Mouse (Mus musculus) forebrain, postnatal 0 days (tissue): Measurements from ENCODE around the gene Tet1. TPM values are rescaled to one million over a fixed set of nuclear protein-coding genes. Genes with fewer than 3 reads are reported as not detected.
A peak's percentile ranks its signal among the peaks of the same experiment; 100 is the strongest.

ENCODE experiments used
- ATAC-seq: fragments of 200-750 bp; cut with Nextera tagmentation; 2 replicates; pipeline ENCODE4 v1.8.0; 2017; ENCODE audit warnings: mild to moderate bottlenecking, moderate library complexity
- DNase-seq: peaks from one replicate; pipeline ENCODE4 v3.0.0-alpha.2; 2015
- H3K27ac ChIP-seq: fragments of 300-500 bp; sonication (generic); 2 replicates; pipeline ENCODE4 v1.5.1; 2014; ENCODE audit warnings: low read depth, mild to moderate bottlenecking, antibody characterized with exemption, low read length, moderate library complexity, mixed read lengths
- H3K27me3 ChIP-seq: fragments of 300-500 bp; sonication (generic); 2 replicates; pipeline ENCODE4 v1.6.1; 2014; ENCODE audit warnings: mild to moderate bottlenecking, low read length, mixed read lengths; ENCODE audit not compliant: insufficient read depth
- H3K36me3 ChIP-seq: fragments of 300-500 bp; sonication (generic); 2 replicates; pipeline ENCODE4 v1.6.1; 2014; ENCODE audit warnings: mild to moderate bottlenecking, moderate library complexity; ENCODE audit not compliant: insufficient read depth
- H3K4me1 ChIP-seq: fragments of 300-500 bp; sonication (generic); 2 replicates; pipeline ENCODE4 v1.6.1; 2014; ENCODE audit warnings: antibody characterized with exemption; ENCODE audit not compliant: insufficient read depth
- H3K4me2 ChIP-seq: fragments of 300-500 bp; sonication (generic); 2 replicates; pipeline ENCODE4 v1.6.1; 2014; ENCODE audit warnings: low read depth, mild to moderate bottlenecking, moderate library complexity
- H3K4me3 ChIP-seq: fragments of 300-500 bp; sonication (generic); 2 replicates; pipeline ENCODE4 v1.5.1; 2014; ENCODE audit warnings: low read depth, low read length, mixed read lengths
- H3K9ac ChIP-seq: fragments of 300-500 bp; sonication (generic); 2 replicates; pipeline ENCODE4 v1.6.1; 2014; ENCODE audit warnings: mild to moderate bottlenecking
- H3K9me3 ChIP-seq: fragments of 300-500 bp; sonication (generic); 2 replicates; pipeline ENCODE4 v1.6.1; 2016; ENCODE audit warnings: low read length
- CTCF ChIP-seq: sonication (generic); IDR thresholded peaks from 2 replicates; pipeline ENCODE4 v1.5.1; 2016; ENCODE audit warnings: antibody characterized with exemption, control low read depth, low read depth
- WGBS: fragments of 180-500 bp; shearing (Covaris S2); extraction: QIAGEN DNeasy Blood & Tissue Kit; methylation state at CpG from one replicate; pipeline ENCODE4 v1.1.7; 2014; 5-methylcytosine and 5-hydroxymethylcytosine counted together
- polyA plus RNA-seq: library from polyadenylated mRNA; unstranded; fragments of >200 nt; fragmentation: Nextera tagmentation; extraction: Ambion mirVana; gene quantifications from 2 replicates; pipeline ENCODE4 v1.2.1, GENCODE M21; 2015
- total RNA-seq: library from RNA; depleted of rRNA; stranded (reverse); fragments of >200 nt; gene quantifications from 2 replicates; pipeline ENCODE4 v1.2.3, GENCODE M21; 2014

Gene Tet1
- total and polyA plus RNA-seq, 2 experiments from 2014 or later: 32.1 to 32.7 TPM

GRCm38 (mm10) chr10:62865167-62866034, 43.4 kb downstream of the Tet1 start:
- H3K27ac ChIP-seq: peak overlapping the region; percentile 97
- H3K4me3 ChIP-seq: peak overlapping the region; percentile 68
- H3K4me1 ChIP-seq: peaks cover 20% of the 10 kb centered on the region
- no peaks in the 10 kb centered on the region for H3K9me3 ChIP-seq
- peaks cover 2% of the 10 kb centered on the region; the same call in 1 of the 2 replicates for H3K36me3 ChIP-seq
- no peak for TF ChIP-seq CTCF
- peak; percentile 94 for DNase-seq
- ATAC-seq: peak; percentile 98
- H3K27me3 ChIP-seq: no peaks in the 10 kb centered on the region
- 1% methylated on average over 28 of the region's 28 CpGs for WGBS
- H3K4me2 ChIP-seq: peak overlapping the region; percentile 81
- H3K9ac ChIP-seq: peak overlapping the region; percentile 95

GRCm38 (mm10) chr10:62863563-62863962, 45.2 kb downstream of the Tet1 start:
- Histone ChIP-seq H3K4me1 (peaks cover 20% of the 10 kb centered on the region), H3K27ac (peak overlapping the region; percentile 97; the same call in 1 of the 2 replicates), H3K4me3 (peak overlapping the region; percentile 68), H3K9me3 (no peaks in the 10 kb centered on the region), H3K27me3 (no peaks in the 10 kb centered on the region), H3K4me2 (peak overlapping the region; percentile 81), H3K36me3 (peaks cover 4% of the 10 kb centered on the region; the same call in 1 of the 2 replicates), H3K9ac (peak overlapping the region; percentile 95; the same call in 1 of the 2 replicates)
- DNase-seq (no peak), ATAC-seq (no peak)
- TF ChIP-seq CTCF: no peak
- WGBS: 18% methylated on average over 3 of the region's 3 CpGs

GRCm38 (mm10) chr10:62862435-62862834, 46.4 kb downstream of the Tet1 start:
- no peak overlapping the region for H3K9ac ChIP-seq

GRCm38 (mm10) chr10:62858967-62859366, 49.8 kb downstream of the Tet1 start:
- Histone ChIP-seq H3K9ac (no peak overlapping the region), H3K4me2 (no peak overlapping the region), H3K27ac (no peak overlapping the region), H3K27me3 (no peaks in the 10 kb centered on the region), H3K9me3 (no peaks in the 10 kb centered on the region), H3K4me3 (no peak overlapping the region), H3K36me3 (peaks cover 4% of the 10 kb centered on the region; the same call in 1 of the 2 replicates), H3K4me1 (peaks cover 9% of the 10 kb centered on the region; the same call in 1 of the 2 replicates)
- DNase-seq (no peak), ATAC-seq (no peak)
- TF ChIP-seq CTCF: no peak
- WGBS: 94% methylated on average over 5 of the region's 5 CpGs

More at GRCm38 (mm10) chr10:62862435-62862834, 46.4 kb downstream of the Tet1 start:
- H3K27ac ChIP-seq: no peak overlapping the region
- DNase-seq: no peak
- no peak overlapping the region for H3K4me3 ChIP-seq
- 100% methylated on average over 1 of the region's 1 CpGs for WGBS
- peaks cover 4% of the 10 kb centered on the region; the same call in 1 of the 2 replicates for H3K36me3 ChIP-seq
- no peak overlapping the region for H3K4me2 ChIP-seq
- no peak for ATAC-seq
- peaks cover 20% of the 10 kb centered on the region for H3K4me1 ChIP-seq
- peak; percentile 50 for TF ChIP-seq CTCF
- H3K9me3 ChIP-seq: no peaks in the 10 kb centered on the region
- no peaks in the 10 kb centered on the region for H3K27me3 ChIP-seq

GRCm38 (mm10) chr10:62856690-62857290, 52.0 kb downstream of the Tet1 start:
- H3K9ac ChIP-seq: no peak overlapping the region
- H3K9me3 ChIP-seq: no peaks in the 10 kb centered on the region
- H3K27ac ChIP-seq: no peak overlapping the region
- peak; percentile 20 for DNase-seq
- H3K4me1 ChIP-seq: no peaks in the 10 kb centered on the region
- H3K36me3 ChIP-seq: peaks cover 4% of the 10 kb centered on the region; the same call in 1 of the 2 replicates
- H3K4me2 ChIP-seq: no peak overlapping the region
- TF ChIP-seq CTCF: no peak
- no peaks in the 10 kb centered on the region for H3K27me3 ChIP-seq
- no peak overlapping the region for H3K4me3 ChIP-seq
- 77% methylated on average over 10 of the region's 10 CpGs for WGBS
- peak; percentile 90 for ATAC-seq

GRCm38 (mm10) chr10:62854992-62855391, 53.8 kb downstream of the Tet1 start:
- H3K27ac ChIP-seq: no peak overlapping the region
- H3K4me3 ChIP-seq: no peak overlapping the region
- 97% methylated on average over 2 of the region's 2 CpGs for WGBS
- H3K9me3 ChIP-seq: no peaks in the 10 kb centered on the region
- H3K9ac ChIP-seq: no peak overlapping the region
- TF ChIP-seq CTCF: no peak
- no peaks in the 10 kb centered on the region for H3K36me3 ChIP-seq
- DNase-seq (no peak), ATAC-seq (no peak)
- no peaks in the 10 kb centered on the region for H3K27me3 ChIP-seq
- no peak overlapping the region for H3K4me2 ChIP-seq
- no peaks in the 10 kb centered on the region for H3K4me1 ChIP-seq

- ATAC-seq: no peak
- Histone ChIP-seq H3K36me3 (no peaks in the 10 kb centered on the region), H3K27me3 (no peaks in the 10 kb centered on the region), H3K4me2 (no peak overlapping the region), H3K27ac (no peak overlapping the region), H3K4me3 (no peak overlapping the region), H3K9ac (no peak overlapping the region), H3K9me3 (no peaks in the 10 kb centered on the region), H3K4me1 (no peaks in the 10 kb centered on the region)
- 92% methylated on average over 4 of the region's 4 CpGs for WGBS
- no peak for TF ChIP-seq CTCF
- DNase-seq: no peak
Observed at GRCm38 (mm10) chr10:62854581-62854980, 54.2 kb downstream of the Tet1 start.
